Mouse (Mus musculus) megakaryocyte progenitor cell, adult 5-6 weeks (primary cell): ENCODE data around the gene Ppp1r16b. TPM values are rescaled to one million over a fixed set of nuclear protein-coding genes. Genes with fewer than 3 reads are reported as not detected.

Experiments used
- ATAC-seq: replicated peaks from 2 replicates; pipeline ENCODE4 v1.8.0; 2016; ENCODE audit warnings: mild to moderate bottlenecking, moderate TSS enrichment, inconsistent platforms; ENCODE audit not compliant: poor library complexity
- total RNA-seq, 2 experiments: library from RNA; stranded (forward) in 1 of 2; stranded (reverse) in 1 of 2; fragments of 157-497, 149-512 nt in 1 of 2; fragments of 200-1000 nt in 1 of 2; gene quantifications; 2 replicates each; pipeline versions ENCODE4 v1.2.3 to v1.2.4; 2015 to 2017

Ppp1r16b gene
- total RNA-seq, 2 experiments from 2014 or later = 0.08 to 0.30 TPM

DNA sequence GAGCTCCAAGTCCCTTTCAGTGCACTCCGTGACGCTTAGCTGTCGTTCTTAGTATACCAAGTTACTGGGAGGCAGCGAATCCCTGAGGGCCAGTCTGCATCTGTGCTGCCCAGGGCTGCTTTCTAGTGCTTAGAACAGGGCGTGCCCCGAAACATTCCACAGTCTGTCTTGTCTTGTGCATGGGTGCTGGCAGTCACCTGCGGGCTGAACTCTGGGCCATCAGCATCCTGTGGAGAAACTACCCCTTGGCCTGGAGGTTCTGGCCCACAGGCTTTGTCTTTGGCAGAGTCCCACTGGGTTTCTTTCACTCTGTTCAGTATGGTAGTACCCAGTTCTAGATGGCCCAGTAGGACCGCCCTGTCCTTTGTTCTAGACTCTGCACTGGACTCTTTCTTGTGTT lies 135.6 kb downstream of the Ppp1r16b start:
- no peak for ATAC-seq

DNA sequence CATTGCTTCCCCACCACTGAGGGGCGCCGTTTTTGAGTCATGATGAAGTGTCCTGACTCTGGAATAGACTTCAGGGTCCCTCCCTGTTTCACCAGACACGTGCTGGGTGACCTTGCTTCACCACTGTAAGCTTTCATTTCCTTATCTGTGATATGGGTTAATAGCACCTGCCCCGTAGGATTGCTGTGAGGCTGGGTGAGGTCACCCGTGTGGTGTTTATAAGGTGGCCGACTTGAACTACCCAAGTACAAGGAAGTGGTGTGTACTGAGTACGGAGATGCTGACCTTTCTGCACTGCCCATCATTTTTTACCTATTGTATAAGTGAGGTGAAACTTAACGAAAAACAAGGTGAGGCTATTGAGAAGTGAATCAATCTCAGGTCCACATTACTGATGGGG lies 138.4 kb downstream of the Ppp1r16b start:
- no peak for ATAC-seq

GRCm38 (mm10) chr2:158815686-158816085 lies 150.5 kb downstream of the Ppp1r16b start:
- ATAC-seq = no peak

Other genes with a start within 250 kb of the Ppp1r16b start
- not detected in 2 replicates for gene Adig, start 162.8 kb upstream of the Ppp1r16b start, total RNA-seq (2015)
- gene Adig, start 162.8 kb upstream of the Ppp1r16b start, total RNA-seq (2017) = not detected in 2 replicates
- gene Arhgap40, start 152.6 kb upstream of the Ppp1r16b start, total RNA-seq (2015) = 0.17 TPM in 1 of 2 replicates, not detected in the other
- not detected in 2 replicates for gene Arhgap40, start 152.6 kb upstream of the Ppp1r16b start, total RNA-seq (2017)
- gene Slc32a1, start 54.6 kb upstream of the Ppp1r16b start, total RNA-seq (2015) = 0.05 TPM in 1 of 2 replicates, not detected in the other
- gene Slc32a1, start 54.6 kb upstream of the Ppp1r16b start, total RNA-seq (2017) = 0.04 TPM in 1 of 2 replicates, not detected in the other
- gene Actr5, start 40.5 kb upstream of the Ppp1r16b start, total RNA-seq (2015) = 9.1 and 14.7 TPM in 2 replicates
- gene Actr5, start 40.5 kb upstream of the Ppp1r16b start, total RNA-seq (2017) = 14.5 and 18.7 TPM in 2 replicates
- 8.9 and 9.3 TPM in 2 replicates for gene Fam83d, start 102.7 kb downstream of the Ppp1r16b start, total RNA-seq (2015)
- 5.9 and 7.6 TPM in 2 replicates for gene Fam83d, start 102.7 kb downstream of the Ppp1r16b start, total RNA-seq (2017)
- 10.1 and 12.4 TPM in 2 replicates for gene Dhx35, start 129.4 kb downstream of the Ppp1r16b start, total RNA-seq (2015)
- 15.3 and 17.3 TPM in 2 replicates for gene Dhx35, start 129.4 kb downstream of the Ppp1r16b start, total RNA-seq (2017)